Mouse (Mus musculus): ENCODE results near the gene Olfr90. TPM values are rescaled to one million over a fixed set of nuclear protein-coding genes. Genes with fewer than 3 reads are reported as not detected.

The Olfr90 gene
- polyA plus RNA-seq, 1 experiment: not detected

DNA sequence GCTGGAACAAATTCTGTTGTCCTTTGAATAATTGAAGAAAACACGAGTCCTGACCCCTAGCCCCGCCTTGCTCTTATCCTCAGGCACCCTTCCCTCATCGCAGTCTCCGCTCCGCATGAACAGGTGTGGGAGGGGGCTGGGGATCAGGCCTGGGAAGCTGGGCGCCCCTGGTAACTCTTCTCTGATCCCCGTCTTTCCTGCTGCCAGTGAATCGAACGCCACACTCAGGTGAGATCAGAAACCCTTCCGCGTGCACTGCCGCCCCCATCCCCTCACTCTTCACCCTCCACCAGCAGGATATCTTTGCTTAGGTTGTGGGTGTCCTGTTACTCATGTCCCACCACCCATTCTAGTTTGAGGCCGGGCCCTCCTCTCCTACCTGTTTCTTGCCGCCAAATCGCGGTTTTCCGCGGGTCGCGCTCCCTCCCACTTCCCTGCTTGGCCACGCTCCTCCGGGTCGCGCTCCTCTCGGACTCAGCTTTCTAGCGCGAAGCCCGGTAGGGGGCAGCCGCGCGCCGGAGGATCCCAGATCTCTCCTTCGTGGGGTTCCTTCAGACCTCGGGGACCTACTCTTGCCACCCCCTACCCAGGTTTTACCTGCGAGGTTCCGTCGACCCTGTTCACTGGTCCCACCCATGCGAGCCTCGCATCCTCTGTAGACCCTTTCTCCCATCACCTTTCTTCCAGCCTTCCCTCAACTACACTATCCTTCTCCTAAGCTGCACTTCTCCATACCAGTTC, 38.6 kb downstream of the Olfr90 start:
- Histone ChIP-seq H3K27ac (ENCODE audit: insufficient read depth, low read depth, low read length) (peak overlapping the region; percentile 95), H3K4me1 (ENCODE audit: control insufficient read depth, insufficient read depth, low read length) (peaks cover 34% of the 10 kb centered on the region), H3K4me3 (ENCODE audit: insufficient read depth, low read depth, low read length) (peak overlapping the region; percentile 71)
- peak; percentile 64 for TF ChIP-seq CTCF (IDR thresholded peaks at IDR 0.05; ENCODE audit: insufficient read depth, low read depth, low read length)
- no peak for TF ChIP-seq POLR2A (IDR thresholded peaks at IDR 0.05; ENCODE audit: insufficient read depth, low read depth, low read length)
- 3% methylated on average over 39 of the region's 39 CpGs for WGBS

DNA sequence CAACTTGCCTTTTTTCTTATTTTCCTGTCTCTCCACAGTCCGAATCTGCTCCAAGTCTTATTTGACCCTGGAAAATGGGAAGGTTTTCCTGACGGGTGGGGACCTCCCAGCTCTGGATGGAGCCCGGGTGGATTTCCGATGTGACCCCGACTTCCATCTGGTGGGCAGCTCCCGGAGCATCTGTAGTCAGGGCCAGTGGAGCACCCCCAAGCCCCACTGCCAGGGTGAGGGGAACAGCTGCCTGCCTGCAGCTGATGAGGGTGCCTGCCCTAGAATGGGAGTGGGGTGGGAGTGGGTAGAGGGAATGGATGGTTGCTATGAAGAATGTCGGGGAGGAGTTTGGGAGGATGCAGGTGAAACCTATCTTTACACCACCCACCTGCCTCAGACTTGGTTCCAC, 39.9 kb downstream of the Olfr90 start:
- TF ChIP-seq POLR2A (IDR thresholded peaks at IDR 0.05; ENCODE audit: insufficient read depth, low read depth, low read length): no peak
- no peak for TF ChIP-seq CTCF (IDR thresholded peaks at IDR 0.05; ENCODE audit: insufficient read depth, low read depth, low read length)
- Histone ChIP-seq H3K4me1 (ENCODE audit: control insufficient read depth, insufficient read depth, low read length) (peaks cover 24% of the 10 kb centered on the region), H3K27ac (ENCODE audit: insufficient read depth, low read depth, low read length) (no peak overlapping the region), H3K4me3 (ENCODE audit: insufficient read depth, low read depth, low read length) (peak overlapping the region; percentile 17; the same call in 1 of the 2 replicates)
- whole genome bisulfite sequencing: 58% methylated on average over 7 of the region's 7 CpGs

DNA sequence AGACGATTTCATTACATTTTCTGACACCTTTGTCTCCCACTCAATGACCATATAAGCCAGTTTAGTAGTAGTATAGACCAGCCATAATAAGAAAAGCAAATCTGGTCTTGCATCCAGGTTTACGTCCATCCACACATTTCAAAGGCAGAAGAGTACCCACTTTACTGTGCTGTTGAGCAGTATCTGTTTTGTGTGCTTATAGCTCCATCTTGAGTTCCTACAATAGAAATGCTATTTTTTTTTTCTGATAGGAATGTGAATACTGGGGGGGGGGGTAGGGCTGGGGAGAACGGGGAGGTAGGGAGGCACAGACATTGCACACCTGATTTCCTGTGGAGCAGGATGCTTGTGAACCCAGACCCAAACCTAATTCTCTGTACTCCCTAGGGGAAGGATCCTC, 40.3 kb downstream of the Olfr90 start:
- H3K4me1 ChIP-seq (ENCODE audit: control insufficient read depth, insufficient read depth, low read length): peaks cover 21% of the 10 kb centered on the region
- TF ChIP-seq CTCF (IDR thresholded peaks at IDR 0.05; ENCODE audit: insufficient read depth, low read depth, low read length): no peak
- TF ChIP-seq POLR2A (IDR thresholded peaks at IDR 0.05; ENCODE audit: insufficient read depth, low read depth, low read length): no peak
- no peak overlapping the region for H3K27ac ChIP-seq (ENCODE audit: insufficient read depth, low read depth, low read length)
- WGBS: 22% methylated on average over 3 of the region's 3 CpGs
- H3K4me3 ChIP-seq (ENCODE audit: insufficient read depth, low read depth, low read length): peak overlapping the region; percentile 17; the same call in 1 of the 2 replicates

DNA sequence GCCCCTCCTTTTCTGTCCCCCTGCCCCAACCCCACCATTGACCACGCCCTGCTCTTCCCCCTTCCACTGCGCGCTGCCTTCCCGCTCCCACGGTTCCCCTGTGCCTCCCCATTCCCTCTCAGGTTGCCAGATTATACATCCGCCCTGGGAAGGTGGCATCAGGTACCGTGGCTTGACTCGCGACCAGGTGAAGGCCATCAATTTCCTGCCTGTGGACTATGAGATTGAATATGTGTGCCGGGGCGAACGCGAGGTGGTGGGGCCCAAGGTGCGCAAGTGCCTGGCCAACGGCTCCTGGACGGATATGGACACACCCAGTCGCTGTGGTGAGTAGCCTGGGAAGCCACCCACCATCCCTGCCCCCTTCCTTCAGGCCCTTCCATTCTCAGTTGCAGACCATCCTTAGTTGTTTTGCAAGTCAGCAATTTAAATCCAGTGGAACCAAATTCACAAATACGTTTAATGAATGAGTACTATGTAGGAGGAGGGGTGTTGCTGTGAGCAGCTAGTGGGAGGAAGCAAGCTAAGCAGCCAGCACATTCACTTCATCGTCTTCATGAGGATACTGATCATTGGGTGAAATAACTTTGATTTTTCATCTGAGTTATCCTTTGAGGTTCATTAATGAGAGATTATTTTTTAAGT, 40.8 kb downstream of the Olfr90 start:
- 31% methylated on average over 19 of the region's 19 CpGs for WGBS
- Histone ChIP-seq H3K4me1 (ENCODE audit: control insufficient read depth, insufficient read depth, low read length) (peaks cover 20% of the 10 kb centered on the region), H3K27ac (ENCODE audit: insufficient read depth, low read depth, low read length) (no peak overlapping the region)

DNA sequence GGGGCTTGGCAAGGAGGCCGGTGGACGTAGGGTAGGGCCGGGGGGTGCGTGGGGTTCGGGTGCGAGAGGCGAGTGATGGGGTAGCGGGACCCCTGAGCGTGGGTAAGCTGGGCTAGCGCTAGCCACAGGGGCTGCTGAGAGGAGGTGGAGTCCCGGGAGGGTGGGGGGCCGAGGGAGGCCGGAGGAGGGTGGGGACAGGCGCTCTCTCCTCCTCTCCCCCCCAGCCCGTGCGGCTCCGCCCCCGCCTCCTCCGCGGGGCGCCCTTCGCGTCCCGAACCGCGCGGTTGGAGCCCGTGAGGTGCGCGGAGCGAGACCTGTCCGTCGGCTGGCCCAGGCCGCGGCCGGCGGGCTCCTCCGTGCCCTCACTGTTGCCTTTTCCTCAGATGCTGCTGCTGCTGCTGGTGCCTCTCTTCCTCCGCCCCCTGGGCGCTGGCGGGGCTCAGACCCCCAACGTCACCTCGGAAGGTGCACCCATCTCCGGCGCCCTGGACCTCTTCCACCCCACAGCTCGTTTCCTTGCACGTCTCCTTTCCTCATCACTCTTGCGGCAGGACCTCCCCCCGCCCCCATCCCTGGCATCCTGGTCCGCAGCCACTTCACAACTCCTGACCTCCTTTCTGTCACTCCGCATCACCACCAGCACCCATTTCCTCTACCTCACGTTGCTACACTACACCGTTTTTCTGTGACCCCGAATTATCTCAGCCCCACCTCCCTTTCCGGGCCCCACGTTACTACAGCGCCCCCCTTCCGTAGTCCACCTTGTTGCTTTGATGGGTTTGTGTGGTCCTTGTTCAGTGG, 41.8 kb downstream of the Olfr90 start:
- 2% methylated on average over 55 of the region's 58 CpGs for WGBS
- peaks cover 20% of the 10 kb centered on the region for H3K4me1 ChIP-seq (ENCODE audit: control insufficient read depth, insufficient read depth, low read length)
- peak overlapping the region; percentile 67 for H3K27ac ChIP-seq (ENCODE audit: insufficient read depth, low read depth, low read length)
- H3K4me3 ChIP-seq (ENCODE audit: insufficient read depth, low read depth, low read length): peak overlapping the region; percentile 95
- TF ChIP-seq POLR2A (IDR thresholded peaks at IDR 0.05; ENCODE audit: insufficient read depth, low read depth, low read length): 0 out of 2 replicates have a peak, but pooled peaks have one; percentile 6
- TF ChIP-seq CTCF (IDR thresholded peaks at IDR 0.05; ENCODE audit: insufficient read depth, low read depth, low read length): 0 out of 2 replicates have a peak, but pooled peaks have one; percentile 11

More for the DNA sequence above, 40.8 kb downstream of the Olfr90 start:
- H3K4me3 ChIP-seq (ENCODE audit: insufficient read depth, low read depth, low read length): peak overlapping the region; percentile 95
- TF ChIP-seq CTCF (IDR thresholded peaks at IDR 0.05; ENCODE audit: insufficient read depth, low read depth, low read length): no peak
- no peak for TF ChIP-seq POLR2A (IDR thresholded peaks at IDR 0.05; ENCODE audit: insufficient read depth, low read depth, low read length)

DNA sequence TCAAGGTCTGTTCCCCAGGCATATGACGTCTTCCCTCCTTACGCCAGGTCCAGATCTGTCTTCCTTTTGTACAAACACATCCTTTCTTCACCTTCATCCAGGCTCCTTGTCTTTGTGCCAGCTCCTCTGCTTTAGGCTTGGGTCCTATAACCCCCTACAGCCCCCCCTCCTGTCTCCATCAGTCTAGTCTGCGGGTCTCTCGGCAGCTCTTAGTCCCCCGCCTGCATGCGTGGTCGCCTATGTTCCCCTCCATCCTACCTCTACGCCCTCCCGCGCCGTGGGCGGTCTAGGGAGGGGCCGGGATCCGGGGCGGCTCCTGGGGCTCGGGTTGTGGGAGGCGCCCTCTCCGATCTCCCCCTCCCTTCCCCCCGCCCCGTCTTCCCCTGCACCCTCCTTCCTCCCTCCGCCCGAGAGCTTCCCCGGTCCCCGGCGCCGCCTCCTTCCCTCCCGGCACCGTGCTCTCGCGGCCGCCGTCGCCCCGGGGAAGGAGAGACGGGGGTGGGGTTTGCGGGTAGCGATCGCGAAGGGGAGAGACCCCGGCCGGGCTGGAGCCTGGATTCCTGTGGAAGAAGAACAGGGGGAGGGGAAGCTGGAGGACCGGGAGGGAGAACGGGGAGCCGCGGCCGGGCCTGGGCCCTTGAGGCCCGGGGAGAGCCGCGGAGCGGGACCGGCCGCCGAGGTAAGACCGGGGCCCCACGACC, 42.5 kb downstream of the Olfr90 start, which contains the start of gene Gabbr1:
Gene Gabbr1 (plus strand): TSS at position 356 of the 701 bp plus-strand sequence.
- WGBS: 2% methylated on average over 51 of the region's 55 CpGs
- TF ChIP-seq CTCF (IDR thresholded peaks at IDR 0.05; ENCODE audit: insufficient read depth, low read depth, low read length): no peak
- TF ChIP-seq POLR2A (IDR thresholded peaks at IDR 0.05; ENCODE audit: insufficient read depth, low read depth, low read length): peak; percentile 64; the same call in 1 of the 2 replicates
- Histone ChIP-seq H3K4me3 (ENCODE audit: insufficient read depth, low read depth, low read length) (peak within 1 kb of the TSS; percentile 95), H3K4me1 (ENCODE audit: control insufficient read depth, insufficient read depth, low read length) (peaks cover 20% of the 10 kb centered on the region), H3K27ac (ENCODE audit: insufficient read depth, low read depth, low read length) (peak within 1 kb of the TSS; percentile 74)

DNA sequence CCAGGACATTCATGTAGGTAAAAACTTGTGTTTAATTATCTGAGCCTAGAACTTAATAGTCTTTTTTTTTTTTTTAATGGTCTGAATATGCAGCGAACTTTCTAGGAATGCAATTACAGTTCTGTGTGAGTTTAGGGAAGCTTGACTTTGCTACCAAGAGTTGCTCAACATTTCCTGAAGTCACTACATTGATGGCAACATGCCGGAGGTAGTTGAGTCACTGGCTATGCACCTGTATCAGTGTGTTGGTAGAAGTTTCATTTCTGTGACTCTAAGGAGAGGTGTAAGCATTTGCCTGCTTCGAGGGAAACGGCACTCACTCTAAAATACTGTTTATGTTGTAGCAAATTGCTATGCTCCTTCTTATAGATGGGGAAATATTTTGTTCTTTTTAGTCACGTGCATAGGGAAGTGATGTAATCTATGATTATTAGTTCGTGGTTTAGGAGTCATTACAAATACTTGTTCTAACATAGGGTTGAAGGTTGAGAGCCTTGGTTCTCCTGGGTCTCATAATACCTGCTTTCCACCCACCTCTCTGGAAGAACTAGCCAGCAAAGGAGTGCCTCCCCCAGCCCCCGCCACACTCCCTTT, 43.6 kb downstream of the Olfr90 start:
- 34% methylated on average over 7 of the region's 7 CpGs for WGBS
- TF ChIP-seq POLR2A (IDR thresholded peaks at IDR 0.05; ENCODE audit: insufficient read depth, low read depth, low read length) (no peak), CTCF (IDR thresholded peaks at IDR 0.05; ENCODE audit: insufficient read depth, low read depth, low read length) (no peak)
- Histone ChIP-seq H3K4me3 (ENCODE audit: insufficient read depth, low read depth, low read length) (peak overlapping the region; percentile 95), H3K4me1 (ENCODE audit: control insufficient read depth, insufficient read depth, low read length) (peaks cover 18% of the 10 kb centered on the region), H3K27ac (ENCODE audit: insufficient read depth, low read depth, low read length) (peak overlapping the region; percentile 74)
